In the genomic region with DNA sequence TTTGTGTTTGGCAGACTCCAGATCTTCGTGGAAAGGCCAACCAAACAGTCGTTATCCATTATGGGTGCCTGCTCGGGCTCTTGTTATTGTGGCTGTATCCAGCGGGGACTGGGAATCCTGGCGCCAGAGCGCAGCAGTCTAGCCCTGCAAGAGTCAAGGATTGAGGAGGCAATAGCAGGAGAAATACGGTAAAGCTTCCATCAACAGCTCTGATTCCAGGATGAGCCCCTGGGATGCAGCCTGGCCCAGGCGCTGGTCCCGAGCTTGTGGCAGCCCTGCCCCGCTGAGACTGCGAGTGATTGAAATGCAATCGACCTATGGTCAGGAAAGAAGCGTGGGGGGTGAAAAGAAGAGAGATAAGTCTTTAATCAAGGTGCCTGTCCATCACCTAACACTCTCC, we compare ENCODE assay signal across 10 mouse cellular contexts.
DNase-seq lines count a peak whose midpoint lies in the region; ATAC-seq lines count a peak whose summit lies in the region.
"Had no signal": no experiment of that assay in that cellular context is flagged by ENCODE, and none has a peak within 500 bp of the region (broad histone marks: within the 10 kb centered on the region; RNA-seq: fewer than 3 reads in every experiment).

No protein-coding gene starts in this region.

- peaks cover 33% of the 10 kb centered on the region for H3K4me1 ChIP-seq in forebrain, embryonic 10.5 days
- H3K4me1 ChIP-seq in forebrain, embryonic 12.5 days: peaks cover 14% of the 10 kb centered on the region
- peaks cover 26% of the 10 kb centered on the region for H3K4me1 ChIP-seq in midbrain, embryonic 10.5 days
- H3K4me1 ChIP-seq in midbrain, embryonic 16.5 days (ENCODE audit: control insufficient read depth, insufficient read depth, low read length): peaks cover 6% of the 10 kb centered on the region; the same call in 1 of the 2 replicates
- peaks cover 3% of the 10 kb centered on the region; the same call in 1 of the 2 replicates for H3K4me1 ChIP-seq in neural tube, embryonic 12.5 days

- H3K4me2 ChIP-seq in forebrain, embryonic 12.5 days: no peak overlapping the region; the same call in 1 of the 2 replicates
- H3K4me2 ChIP-seq in midbrain, embryonic 16.5 days (ENCODE audit: low read length): no peak overlapping the region
- peak overlapping the region; percentile 30; the same call in 1 of the 2 replicates for H3K4me2 ChIP-seq in neural tube, embryonic 12.5 days (replicated peaks)

- H3K36me3 ChIP-seq in forebrain, embryonic 10.5 days (replicated peaks): no peaks in the 10 kb centered on the region
- no peaks in the 10 kb centered on the region for H3K36me3 ChIP-seq in forebrain, embryonic 12.5 days (replicated peaks)
- H3K36me3 ChIP-seq in midbrain, embryonic 10.5 days: no peaks in the 10 kb centered on the region
- no peaks in the 10 kb centered on the region for H3K36me3 ChIP-seq in midbrain, embryonic 16.5 days (ENCODE audit: control insufficient read depth, insufficient read depth, low read length)
- H3K36me3 ChIP-seq in neural tube, embryonic 12.5 days: no peaks in the 10 kb centered on the region

- intact Hi-C loops in heart, postnatal 14 days (cut with DNase I): loop anchor here (5.0 to 10.0 kb wide), 3 partner anchors 149 to 1087 kb away; no protein-coding TSS in a partner anchor

- H3K27me3 ChIP-seq in forebrain, embryonic 10.5 days (ENCODE audit: poor library complexity, severe bottlenecking): peaks cover 75% of the 10 kb centered on the region
- peaks cover 59% of the 10 kb centered on the region for H3K27me3 ChIP-seq in forebrain, embryonic 12.5 days
- peaks cover 76% of the 10 kb centered on the region for H3K27me3 ChIP-seq in midbrain, embryonic 10.5 days (ENCODE audit: low read depth, poor library complexity, severe bottlenecking)
- H3K27me3 ChIP-seq in midbrain, embryonic 16.5 days (ENCODE audit: control insufficient read depth, insufficient read depth, low read depth, low read length): peaks cover 28% of the 10 kb centered on the region
- H3K27me3 ChIP-seq in neural tube, embryonic 12.5 days (replicated peaks): peaks cover 34% of the 10 kb centered on the region

- no peak; the same call in 1 of the 2 replicates for ATAC-seq in forebrain, embryonic 12.5 days (ENCODE audit: low FRiP score)
- no peak for ATAC-seq in midbrain, embryonic 16.5 days
- no peak for ATAC-seq in neural tube, embryonic 12.5 days (ENCODE audit: low FRiP score, low read depth)
- no peak for ATAC-seq in CD4-positive, CD25-positive, alpha-beta regulatory T cell, adult 4 months

- peak overlapping the region; percentile 22; the same call in 1 of the 2 replicates for H3K27ac ChIP-seq in forebrain, embryonic 10.5 days
- no peak overlapping the region for H3K27ac ChIP-seq in forebrain, embryonic 12.5 days
- H3K27ac ChIP-seq in midbrain, embryonic 10.5 days (replicated peaks): no peak overlapping the region
- H3K27ac ChIP-seq in midbrain, embryonic 16.5 days (ENCODE audit: low read length): no peak overlapping the region
- H3K27ac ChIP-seq in neural tube, embryonic 12.5 days: no peak overlapping the region
- H3K27ac ChIP-seq: left cerebral cortex, adult 2 months had no signal

- H3K9ac ChIP-seq in forebrain, embryonic 12.5 days: no peak overlapping the region
- H3K9ac ChIP-seq in midbrain, embryonic 16.5 days (ENCODE audit: low read depth, low read length): no peak overlapping the region
- no peak overlapping the region for H3K9ac ChIP-seq in neural tube, embryonic 12.5 days

- WGBS in forebrain, embryonic 10.5 days: 1% methylated on average over 13 of the region's 13 CpGs
- 2% methylated on average over 13 of the region's 13 CpGs for WGBS in forebrain, embryonic 12.5 days
- WGBS in midbrain, embryonic 10.5 days: 1% methylated on average over 13 of the region's 13 CpGs
- WGBS in midbrain, embryonic 16.5 days: 2% methylated on average over 13 of the region's 13 CpGs
- WGBS in neural tube, embryonic 12.5 days: 1% methylated on average over 13 of the region's 13 CpGs

- DNase-seq in forebrain, embryonic 10.5 days (ENCODE audit: extremely low spot score, low spot score): peak; percentile 43
- peak; percentile 58 for DNase-seq in midbrain, embryonic 10.5 days (ENCODE audit: low spot score)
- peak; percentile 29 to 43 for DNase-seq in heart, postnatal 14 days
- no peak for DNase-seq in ovary, postnatal 14 days (ENCODE audit: low spot score)
- DNase-seq: adrenal gland, postnatal 36 days had no signal

- peak overlapping the region; percentile 20; the same call in 1 of the 2 replicates for H3K4me3 ChIP-seq in forebrain, embryonic 10.5 days
- H3K4me3 ChIP-seq in forebrain, embryonic 12.5 days (replicated peaks): no peak overlapping the region
- H3K4me3 ChIP-seq in midbrain, embryonic 10.5 days: no peak overlapping the region
- H3K4me3 ChIP-seq in midbrain, embryonic 16.5 days (ENCODE audit: low read depth, low read length): no peak overlapping the region
- no peak overlapping the region for H3K4me3 ChIP-seq in neural tube, embryonic 12.5 days
- H3K4me3 ChIP-seq: left cerebral cortex, adult 2 months had no signal

- no peaks in the 10 kb centered on the region for H3K9me3 ChIP-seq in forebrain, embryonic 10.5 days
- no peaks in the 10 kb centered on the region for H3K9me3 ChIP-seq in forebrain, embryonic 12.5 days
- H3K9me3 ChIP-seq in midbrain, embryonic 10.5 days (replicated peaks): no peaks in the 10 kb centered on the region
- no peaks in the 10 kb centered on the region for H3K9me3 ChIP-seq in midbrain, embryonic 16.5 days (replicated peaks; ENCODE audit: control insufficient read depth, low read length, poor library complexity, severe bottlenecking)
- no peaks in the 10 kb centered on the region for H3K9me3 ChIP-seq in neural tube, embryonic 12.5 days
